Comparison of ENCODE assay signal across 14 mouse cellular contexts in the genomic region with DNA sequence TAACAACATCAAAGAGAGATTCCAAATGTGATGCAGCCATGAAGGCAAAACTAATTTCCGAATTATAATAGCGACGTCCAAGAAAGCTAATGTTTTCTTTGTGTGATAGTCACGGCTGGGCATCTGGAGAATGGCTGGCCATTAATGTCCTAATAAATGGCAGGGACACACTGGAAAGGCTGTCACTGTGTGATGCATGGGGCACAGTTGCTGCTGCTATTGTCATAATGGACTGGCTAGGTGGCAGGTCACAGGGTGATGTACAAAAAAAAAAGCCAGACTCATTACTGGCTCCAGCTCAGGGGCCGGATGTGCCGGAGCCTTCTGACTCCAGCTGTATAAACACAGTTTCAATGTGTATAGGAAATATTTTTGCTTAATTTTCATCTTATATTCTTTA.
DNase-seq lines count a peak whose midpoint lies in the region; ATAC-seq and TF ChIP-seq lines count a peak whose summit lies in the region.
"Had no signal": no experiment of that assay in that cellular context is flagged by ENCODE, and none has a peak within 500 bp of the region (broad histone marks: within the 10 kb centered on the region; RNA-seq: fewer than 3 reads in every experiment).

No protein-coding gene starts in this region.

- no peak for ATAC-seq in forebrain, embryonic 14.5 days
- peak; percentile 49; the same call in 1 of the 2 replicates for ATAC-seq in lung, embryonic 15.5 days (ENCODE audit: borderline replicate concordance, extremely low read depth, low FRiP score, low TSS enrichment)
- ATAC-seq in lung, postnatal 0 days: no peak
- peak; percentile 31; the same call in 1 of the 2 replicates for ATAC-seq in hindbrain, embryonic 14.5 days (ENCODE audit: low FRiP score)
- peak; percentile 27; the same call in 1 of the 2 replicates for ATAC-seq in neural tube, embryonic 15.5 days (ENCODE audit: low FRiP score)
- ATAC-seq: liver, embryonic 12.5 days had no signal

- peak; percentile 26 for DNase-seq in forebrain, embryonic 14.5 days (ENCODE audit: low spot score)
- DNase-seq in forebrain, embryonic 10.5 days (ENCODE audit: extremely low spot score, low spot score): no peak
- no peak for DNase-seq in lung, postnatal 0 days (ENCODE audit: low spot score)
- DNase-seq in hindbrain, embryonic 14.5 days (ENCODE audit: low spot score): peak; percentile 40
- DNase-seq in thymus, postnatal 0 days (ENCODE audit: low spot score): no peak
- DNase-seq in layer of hippocampus, adult 9-10 months (ENCODE audit: low spot score): no peak
- DNase-seq: adrenal gland, postnatal 36 days; cerebellum, adult 11-12 months; thymus, adult 18-20 months had no signal

- H3K4me2 ChIP-seq in forebrain, embryonic 14.5 days (ENCODE audit: low read length): no peak overlapping the region
- H3K4me2 ChIP-seq in lung, embryonic 15.5 days: no peak overlapping the region
- no peak overlapping the region for H3K4me2 ChIP-seq in lung, postnatal 0 days (replicated peaks; ENCODE audit: low read depth, low read length)
- H3K4me2 ChIP-seq in hindbrain, embryonic 14.5 days (replicated peaks): no peak overlapping the region
- H3K4me2 ChIP-seq in neural tube, embryonic 15.5 days: no peak overlapping the region
- H3K4me2 ChIP-seq: heart, embryonic 13.5 days; liver, embryonic 12.5 days had no signal

- H3K36me3 ChIP-seq in forebrain, embryonic 14.5 days (ENCODE audit: control insufficient read depth, insufficient read depth, low read length): no peaks in the 10 kb centered on the region
- H3K36me3 ChIP-seq in forebrain, embryonic 10.5 days (replicated peaks): no peaks in the 10 kb centered on the region
- H3K36me3 ChIP-seq in lung, embryonic 15.5 days: no peaks in the 10 kb centered on the region
- H3K36me3 ChIP-seq in lung, postnatal 0 days (ENCODE audit: insufficient read depth, low read length): no peaks in the 10 kb centered on the region
- H3K36me3 ChIP-seq in hindbrain, embryonic 14.5 days (replicated peaks; ENCODE audit: control insufficient read depth, insufficient read depth): no peaks in the 10 kb centered on the region
- no peaks in the 10 kb centered on the region for H3K36me3 ChIP-seq in neural tube, embryonic 15.5 days
- H3K36me3 ChIP-seq: heart, embryonic 13.5 days; liver, embryonic 12.5 days had no signal

- TF ChIP-seq CTCF in lung, postnatal 0 days (IDR thresholded peaks at IDR 0.05): no peak

- TF ChIP-seq EP300 in lung, postnatal 0 days (IDR thresholded peaks at IDR 0.05): no peak

- H3K9me3 ChIP-seq in forebrain, embryonic 14.5 days (replicated peaks; ENCODE audit: control insufficient read depth, low read length): no peaks in the 10 kb centered on the region
- H3K9me3 ChIP-seq in forebrain, embryonic 10.5 days: no peaks in the 10 kb centered on the region
- no peaks in the 10 kb centered on the region for H3K9me3 ChIP-seq in lung, embryonic 15.5 days
- no peaks in the 10 kb centered on the region for H3K9me3 ChIP-seq in lung, postnatal 0 days (ENCODE audit: low read length)
- no peaks in the 10 kb centered on the region for H3K9me3 ChIP-seq in hindbrain, embryonic 14.5 days (ENCODE audit: control insufficient read depth, low read length)
- no peaks in the 10 kb centered on the region for H3K9me3 ChIP-seq in neural tube, embryonic 15.5 days (replicated peaks)
- H3K9me3 ChIP-seq: heart, embryonic 13.5 days; liver, embryonic 12.5 days had no signal

- H3K9ac ChIP-seq in forebrain, embryonic 14.5 days (ENCODE audit: low read length): no peak overlapping the region
- no peak overlapping the region for H3K9ac ChIP-seq in lung, embryonic 15.5 days
- no peak overlapping the region for H3K9ac ChIP-seq in lung, postnatal 0 days (replicated peaks; ENCODE audit: low read depth)
- H3K9ac ChIP-seq in hindbrain, embryonic 14.5 days: no peak overlapping the region
- no peak overlapping the region for H3K9ac ChIP-seq in neural tube, embryonic 15.5 days (replicated peaks)
- H3K9ac ChIP-seq: heart, embryonic 13.5 days; liver, embryonic 12.5 days had no signal

- no peaks in the 10 kb centered on the region for H3K27me3 ChIP-seq in forebrain, embryonic 14.5 days (replicated peaks; ENCODE audit: control insufficient read depth, insufficient read depth, low read length)
- peaks cover 20% of the 10 kb centered on the region for H3K27me3 ChIP-seq in forebrain, embryonic 10.5 days (ENCODE audit: poor library complexity, severe bottlenecking)
- H3K27me3 ChIP-seq in lung, embryonic 15.5 days: no peaks in the 10 kb centered on the region
- H3K27me3 ChIP-seq in lung, postnatal 0 days (replicated peaks; ENCODE audit: insufficient read depth, low read length): no peaks in the 10 kb centered on the region
- H3K27me3 ChIP-seq in hindbrain, embryonic 14.5 days (ENCODE audit: control insufficient read depth, insufficient read depth, low read length): no peaks in the 10 kb centered on the region
- no peaks in the 10 kb centered on the region for H3K27me3 ChIP-seq in neural tube, embryonic 15.5 days (replicated peaks)
- H3K27me3 ChIP-seq: heart, embryonic 13.5 days; liver, embryonic 12.5 days had no signal

- H3K27ac ChIP-seq in forebrain, embryonic 14.5 days (ENCODE audit: low read depth, low read length): no peak overlapping the region
- H3K27ac ChIP-seq in forebrain, embryonic 10.5 days: no peak overlapping the region
- H3K27ac ChIP-seq in lung, embryonic 15.5 days: no peak overlapping the region
- no peak overlapping the region for H3K27ac ChIP-seq in lung, postnatal 0 days (ENCODE audit: low read length)
- no peak overlapping the region for H3K27ac ChIP-seq in hindbrain, embryonic 14.5 days
- H3K27ac ChIP-seq in neural tube, embryonic 15.5 days (replicated peaks): peak overlapping the region; percentile 2; the same call in 1 of the 2 replicates
- H3K27ac ChIP-seq: heart, embryonic 13.5 days; liver, embryonic 12.5 days; macrophage had no signal

- WGBS in forebrain, embryonic 14.5 days: 42% methylated on average over 6 of the region's 6 CpGs
- WGBS in forebrain, embryonic 10.5 days: 55% methylated on average over 6 of the region's 6 CpGs
- WGBS in lung, embryonic 15.5 days: 38% methylated on average over 6 of the region's 6 CpGs
- WGBS in lung, postnatal 0 days: 48% methylated on average over 6 of the region's 6 CpGs
- 10% methylated on average over 6 of the region's 6 CpGs for WGBS in hindbrain, embryonic 14.5 days
- WGBS in neural tube, embryonic 15.5 days: 13% methylated on average over 6 of the region's 6 CpGs

- H3K4me3 ChIP-seq in forebrain, embryonic 14.5 days (ENCODE audit: low read depth, low read length): no peak overlapping the region
- H3K4me3 ChIP-seq in forebrain, embryonic 10.5 days: no peak overlapping the region
- H3K4me3 ChIP-seq in lung, embryonic 15.5 days: no peak overlapping the region
- no peak overlapping the region for H3K4me3 ChIP-seq in lung, postnatal 0 days (ENCODE audit: low read depth, low read length)
- H3K4me3 ChIP-seq in hindbrain, embryonic 14.5 days (replicated peaks; ENCODE audit: low read length): no peak overlapping the region
- H3K4me3 ChIP-seq in neural tube, embryonic 15.5 days (replicated peaks): no peak overlapping the region
- H3K4me3 ChIP-seq: heart, embryonic 13.5 days; liver, embryonic 12.5 days had no signal

- no peaks in the 10 kb centered on the region for H3K4me1 ChIP-seq in forebrain, embryonic 14.5 days (ENCODE audit: control insufficient read depth, insufficient read depth, low read length)
- H3K4me1 ChIP-seq in forebrain, embryonic 10.5 days: peaks cover 46% of the 10 kb centered on the region
- H3K4me1 ChIP-seq in lung, embryonic 15.5 days: peaks cover 11% of the 10 kb centered on the region; the same call in 1 of the 2 replicates
- H3K4me1 ChIP-seq in lung, postnatal 0 days (ENCODE audit: insufficient read depth, low read depth, low read length): no peaks in the 10 kb centered on the region
- H3K4me1 ChIP-seq in hindbrain, embryonic 14.5 days (replicated peaks; ENCODE audit: control insufficient read depth, insufficient read depth, low read length): peaks cover 27% of the 10 kb centered on the region
- H3K4me1 ChIP-seq in neural tube, embryonic 15.5 days: peaks cover 13% of the 10 kb centered on the region

Comparison
In these comparisons a context has a peak if more than half of its experiments do, and no peak if none do; other contexts are left out.
1. ATAC-seq: peak in lung, embryonic 15.5 days (single experiment), hindbrain, embryonic 14.5 days (single experiment) and neural tube, embryonic 15.5 days (single experiment); none in forebrain, embryonic 14.5 days (single experiment) and lung, postnatal 0 days (single experiment).
2. DNase-seq: peak in forebrain, embryonic 14.5 days (single experiment) and hindbrain, embryonic 14.5 days (single experiment); none in forebrain, embryonic 10.5 days (single experiment), lung, postnatal 0 days (single experiment), thymus, postnatal 0 days (single experiment) and layer of hippocampus, adult 9-10 months (single experiment).